Mouse (Mus musculus): ENCODE measurements around the gene Inpp4b.

DNA sequence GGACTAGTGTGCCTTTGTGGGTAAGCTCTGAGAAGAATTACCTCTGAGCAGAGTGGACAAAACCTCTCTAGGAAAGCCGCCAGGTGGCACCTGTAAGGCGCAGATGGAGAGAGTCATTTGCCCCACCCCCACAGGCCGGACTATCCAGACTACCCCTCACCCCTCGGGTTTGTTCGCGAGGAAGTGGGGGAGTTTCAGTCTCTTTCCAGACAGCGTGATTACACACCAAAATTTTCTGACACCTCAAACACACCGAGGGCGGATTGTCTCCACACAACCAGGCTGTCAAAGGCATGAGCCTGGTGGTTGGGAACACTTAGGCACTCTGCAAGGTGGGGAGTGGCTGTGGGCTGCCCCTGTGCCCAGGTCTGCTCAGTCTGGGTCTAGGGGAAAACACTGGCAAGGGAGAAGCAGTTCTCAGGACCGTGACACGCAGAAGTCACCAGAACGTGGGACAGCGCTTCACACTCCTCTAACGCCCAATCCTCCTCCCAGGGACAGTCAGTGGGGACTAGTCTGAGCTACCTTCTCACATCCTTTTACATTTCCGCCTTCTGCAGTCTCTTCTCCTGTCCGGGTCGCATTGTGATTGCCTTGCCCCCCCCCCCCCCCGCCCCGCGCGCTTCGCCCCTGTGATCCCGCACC lies 643 bp upstream of the Inpp4b start:
- peak; percentile 54 for TF ChIP-seq CTCF (IDR thresholded peaks at IDR 0.05)
- no peak for TF ChIP-seq EP300 (IDR thresholded peaks at IDR 0.05)

All from lung, postnatal 0 days (tissue).